Mouse (Mus musculus): ENCODE results near the gene Tcte2.

DNA sequence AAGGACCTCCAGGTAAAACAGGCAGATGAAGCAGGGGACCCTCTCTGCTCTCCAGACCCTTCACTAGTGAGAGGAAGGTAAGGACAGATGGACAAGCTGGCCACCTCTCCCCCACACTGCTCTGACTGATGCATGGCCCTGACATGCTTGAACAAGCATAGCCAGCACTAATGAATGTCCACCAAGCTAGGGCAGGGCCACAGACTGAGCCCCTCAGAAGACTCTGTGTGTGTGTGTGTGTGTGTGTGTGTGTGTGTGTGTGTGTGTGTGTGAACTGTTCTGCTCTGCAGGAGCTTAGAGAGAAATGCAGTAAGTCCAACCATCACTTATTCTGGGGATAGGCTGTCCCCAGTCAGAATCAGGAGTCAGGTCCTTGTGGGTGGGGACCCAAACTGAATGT is 91.4 kb downstream of the Tcte2 start:
- TF ChIP-seq CTCF (IDR thresholded peaks at IDR 0.05; ENCODE audit: extremely low read depth, insufficient read depth, low read length) (no peak), POLR2A (IDR thresholded peaks at IDR 0.05; ENCODE audit: extremely low read depth, insufficient read depth, low read length) (no peak)
